10 mouse cellular contexts compared by ENCODE assay signal in the genomic region with DNA sequence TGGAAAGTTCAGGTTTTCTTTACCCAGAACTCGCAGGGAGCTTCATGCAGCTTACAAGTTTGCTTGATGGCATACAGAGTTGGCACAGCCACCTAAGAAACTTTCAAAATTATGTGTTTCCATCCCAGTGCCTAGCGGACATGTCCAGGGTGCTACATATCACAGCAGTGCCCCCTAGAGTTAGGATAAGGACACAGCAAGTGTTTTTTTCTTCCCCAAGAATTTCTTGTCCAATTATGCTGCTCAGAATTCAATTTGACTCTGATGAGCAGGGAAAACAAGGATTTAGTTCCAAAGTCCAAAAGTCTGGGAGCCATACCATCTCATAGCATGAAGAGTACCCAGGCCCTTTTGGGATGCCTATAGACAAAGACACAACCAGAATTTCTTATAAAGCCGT. TPM values are rescaled to one million over a fixed set of nuclear protein-coding genes. Genes with fewer than 3 reads are reported as not detected.
A peak's percentile ranks its signal among the peaks of the same experiment; 100 is the strongest.
DNase-seq lines count a peak whose midpoint lies in the region; ATAC-seq lines count a peak whose summit lies in the region.
"Had no signal": no experiment of that assay in that cellular context is flagged by ENCODE, and none has a peak within 500 bp of the region (broad histone marks: within the 10 kb centered on the region; RNA-seq: fewer than 3 reads in every experiment).

No protein-coding gene starts in this region.

- DNase-seq in CD4-positive, CD25-positive, alpha-beta regulatory T cell, adult 2 months (ENCODE audit: low read depth, low spot score), result peak; percentile 26
- peak; percentile 71 for DNase-seq in kidney, adult 9 months
- DNase-seq in kidney, adult 18-20 months, result no peak
- peak; percentile 17 for DNase-seq in thymus, postnatal 0 days (ENCODE audit: low spot score)
- no peak for DNase-seq in thymus, postnatal 36 days
- no peak for DNase-seq in ovary, postnatal 14 days (ENCODE audit: low spot score)
- no peak for DNase-seq in spleen, postnatal 14 days (ENCODE audit: low spot score in 2 of 2)
- DNase-seq: cerebellum, adult 11-12 months; heart, postnatal 4 days had no signal

- ATAC-seq in CD4-positive, CD25-positive, alpha-beta regulatory T cell, adult 4 months, result no peak

RNA-seq across cellular contexts. Expression of gene Nrap, which starts 43.8 kb away (rescaled TPM):
- under 1 TPM in 1 of 2 experiments, not detected in 1; 0.15 TPM for polyA plus RNA-seq in CD4-positive, CD25-positive, alpha-beta regulatory T cell, adult 4 months (2017; shearing (Covaris generic))
- polyA plus RNA-seq in thymus, postnatal 0 days (2015; fragmentation: Nextera tagmentation; extraction: Ambion mirVana), result 0.15 and 0.22 TPM in 2 replicates

RNA-seq across cellular contexts. Expression of gene Casp7, which starts 50.9 kb away (rescaled TPM):
- 10 to 100 TPM; 32.7 to 45.4 TPM for polyA plus RNA-seq in CD4-positive, CD25-positive, alpha-beta regulatory T cell, adult 4 months (2017; shearing (Covaris generic))
- polyA plus RNA-seq in thymus, postnatal 0 days (2015; fragmentation: Nextera tagmentation; extraction: Ambion mirVana), result 35.1 and 36.5 TPM in 2 replicates

RNA-seq across cellular contexts. Expression of gene Habp2, which starts 59.1 kb away (rescaled TPM):
- polyA plus RNA-seq in CD4-positive, CD25-positive, alpha-beta regulatory T cell, adult 4 months (2017; shearing (Covaris generic)), result under 1 TPM in 1 of 2 experiments, not detected in 1; 0.36 TPM
- polyA plus RNA-seq in thymus, postnatal 0 days (2015; fragmentation: Nextera tagmentation; extraction: Ambion mirVana), result 0.14 and 0.20 TPM in 2 replicates

Comparison
In these comparisons a context has a peak if more than half of its experiments do, and no peak if none do; other contexts are left out.
1. DNase-seq: peak in CD4-positive, CD25-positive, alpha-beta regulatory T cell, adult 2 months (single experiment), kidney, adult 9 months (single experiment) and thymus, postnatal 0 days (single experiment); none in kidney, adult 18-20 months (single experiment), thymus, postnatal 36 days (0 of 2), ovary, postnatal 14 days (single experiment) and spleen, postnatal 14 days (0 of 2).